Mouse (Mus musculus) large intestine, adult 2 months (tissue): ENCODE data around the gene Gas2l1. TPM values are rescaled to one million over a fixed set of nuclear protein-coding genes. Genes with fewer than 3 reads are reported as not detected.
"Not testable (repeated sequence)": the region's sequence is repeated elsewhere in the genome, so short reads cannot be mapped to it uniquely, and the experiment has no call there.

Experiments
- DNase-seq: peaks from one replicate; pipeline ENCODE4 v3.0.0-alpha.2; 2012; ENCODE audit warnings: low read depth, low spot score
- WGBS: fragments of 180-500 bp; shearing (Covaris S2); methylation state at CpG from one replicate; pipeline ENCODE4 v1.1.7; 2018; 5-methylcytosine and 5-hydroxymethylcytosine counted together
- polyA plus RNA-seq: library from polyadenylated mRNA; depleted of rRNA; stranded (reverse); fragments of >200 nt; gene quantifications from 2 replicates; pipeline ENCODE4 v1.2.3, GENCODE M21; 2012; rRNA removed

Gas2l1 gene
- polyA plus RNA-seq: 55.7 and 66.2 TPM in 2 replicates

DNA sequence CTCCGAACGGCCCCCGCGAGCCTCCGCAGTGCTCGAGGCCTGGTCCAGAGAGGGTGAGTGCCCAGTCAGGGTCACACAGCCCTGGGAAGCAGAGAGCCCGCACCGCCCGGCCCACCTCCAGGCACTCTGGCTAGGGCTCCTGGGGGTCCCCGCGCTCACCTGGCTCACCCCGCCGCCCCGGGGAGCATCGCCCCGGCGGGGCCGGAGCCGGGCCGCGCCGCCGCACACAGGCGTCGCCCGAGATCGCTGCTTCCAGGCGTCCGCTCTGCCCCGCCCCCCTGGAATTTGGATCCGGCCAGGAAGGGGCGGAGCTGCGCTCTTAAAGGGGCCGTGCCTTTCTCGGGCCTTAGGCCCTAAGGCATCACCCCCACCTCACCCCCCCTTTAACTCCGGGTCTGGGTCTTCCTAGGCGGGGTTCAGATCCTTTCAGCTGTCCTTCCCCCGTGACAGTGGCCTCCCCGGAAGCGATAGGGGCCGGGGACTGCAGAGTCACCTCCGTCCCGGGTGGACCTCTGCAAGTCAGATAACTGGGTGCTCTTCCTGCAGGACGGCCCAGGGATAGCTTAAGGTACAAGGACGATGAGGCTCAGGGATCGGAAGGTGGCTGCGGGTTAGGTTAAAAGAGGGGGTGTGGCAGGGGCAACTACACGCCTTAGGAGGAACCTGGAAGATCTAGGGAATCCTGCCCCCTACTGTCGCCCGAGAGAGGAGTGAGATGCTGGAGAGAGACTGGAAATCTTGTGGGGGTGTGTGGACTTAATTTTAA lies at the start of gene Gas2l1:
TSS of gene Gas2l1 (minus strand) at position 272 of the 766 bp plus-strand sequence.
- under 1% methylated on average over 50 of the region's 50 CpGs for WGBS
- peak; percentile 75 for DNase-seq

GRCm38 (mm10) chr11:5113645-5114044 lies 48.5 kb upstream of the Gas2l1 start:
- no peak for DNase-seq
- WGBS: 85% methylated on average over 7 of the region's 7 CpGs

GRCm38 (mm10) chr11:5109441-5109840 lies 44.3 kb upstream of the Gas2l1 start:
- WGBS: 77% methylated on average over 8 of the region's 8 CpGs
- no peak for DNase-seq

DNA sequence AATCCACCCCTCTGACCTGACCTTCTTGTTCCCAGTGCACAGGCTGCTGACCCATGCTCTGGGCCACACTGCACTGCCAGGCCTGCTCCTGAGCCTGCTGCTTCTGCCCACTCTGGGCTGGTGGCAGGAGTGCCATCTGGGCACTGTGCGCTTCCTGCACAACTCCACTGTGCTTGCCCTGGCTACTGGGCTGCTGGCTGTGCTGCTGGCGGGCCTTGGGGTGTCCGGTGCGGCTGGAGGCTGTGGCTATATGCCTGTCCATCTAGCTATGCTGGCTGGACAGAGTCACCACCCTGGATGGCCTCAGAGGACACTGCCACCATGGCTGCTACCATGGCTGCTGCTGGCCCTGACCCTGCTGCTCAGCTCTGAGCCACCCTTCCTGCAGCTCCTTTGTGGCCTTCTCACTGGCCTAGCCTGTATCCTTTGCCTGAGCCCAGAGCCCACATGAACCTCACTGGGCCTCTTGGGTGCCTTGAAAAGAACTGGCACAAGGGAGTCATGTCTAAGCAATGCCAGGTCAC lies 38.9 kb upstream of the Gas2l1 start:
- WGBS: 96% methylated on average over 4 of the region's 4 CpGs

GRCm38 (mm10) chr11:5102384-5102783 lies 37.3 kb upstream of the Gas2l1 start:
- DNase-seq: no peak
- WGBS: 91% methylated on average over 7 of the region's 7 CpGs

More for the DNA sequence above, 38.9 kb upstream of the Gas2l1 start:
- no peak for DNase-seq

DNA sequence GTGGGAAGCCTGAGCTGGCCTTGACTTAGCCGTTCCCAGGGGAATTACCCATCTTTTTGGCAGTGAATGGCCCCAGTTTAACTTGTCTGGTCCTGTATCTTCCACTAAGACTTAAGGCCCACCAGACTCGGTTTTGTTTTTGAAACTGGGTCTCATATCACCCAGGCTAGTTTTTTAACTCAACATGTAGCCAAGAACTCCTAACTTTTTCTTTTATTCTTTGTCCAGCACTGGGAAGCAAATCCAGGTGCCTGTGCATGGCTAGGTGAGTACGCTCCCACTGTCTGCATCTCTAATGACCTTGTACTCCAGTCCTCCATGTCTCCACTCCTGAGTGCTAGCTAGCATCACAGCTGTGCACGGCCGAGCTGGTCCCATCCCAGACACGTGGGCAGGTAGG lies 36.5 kb upstream of the Gas2l1 start:
- 79% methylated on average over 6 of the region's 6 CpGs for WGBS
- no peak for DNase-seq

- no peak for DNase-seq
- 27% methylated on average over 5 of the region's 5 CpGs for WGBS
These were observed 35.7 kb upstream of the Gas2l1 start for GRCm38 (mm10) chr11:5100801-5101200.

DNA sequence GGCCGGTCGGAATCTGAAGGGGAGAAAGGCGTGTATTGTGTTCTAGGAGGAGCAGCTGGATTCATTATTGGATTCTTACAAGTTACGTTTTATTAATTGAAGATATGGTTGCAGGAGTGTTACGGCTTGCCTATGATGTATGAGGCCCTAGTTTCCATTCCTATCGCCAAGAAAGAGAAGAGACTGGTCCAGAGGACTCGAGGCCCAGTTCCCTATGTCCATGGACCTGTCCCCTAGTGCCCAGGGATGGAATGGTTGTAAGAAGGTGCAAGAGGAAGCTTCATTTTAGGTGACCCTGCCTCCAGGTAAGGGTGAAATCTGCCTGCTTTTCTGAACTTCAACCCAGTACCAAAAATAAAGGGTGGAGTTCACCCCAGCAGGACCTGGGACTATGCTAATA lies 35.2 kb upstream of the Gas2l1 start:
- no peak for DNase-seq

DNA sequence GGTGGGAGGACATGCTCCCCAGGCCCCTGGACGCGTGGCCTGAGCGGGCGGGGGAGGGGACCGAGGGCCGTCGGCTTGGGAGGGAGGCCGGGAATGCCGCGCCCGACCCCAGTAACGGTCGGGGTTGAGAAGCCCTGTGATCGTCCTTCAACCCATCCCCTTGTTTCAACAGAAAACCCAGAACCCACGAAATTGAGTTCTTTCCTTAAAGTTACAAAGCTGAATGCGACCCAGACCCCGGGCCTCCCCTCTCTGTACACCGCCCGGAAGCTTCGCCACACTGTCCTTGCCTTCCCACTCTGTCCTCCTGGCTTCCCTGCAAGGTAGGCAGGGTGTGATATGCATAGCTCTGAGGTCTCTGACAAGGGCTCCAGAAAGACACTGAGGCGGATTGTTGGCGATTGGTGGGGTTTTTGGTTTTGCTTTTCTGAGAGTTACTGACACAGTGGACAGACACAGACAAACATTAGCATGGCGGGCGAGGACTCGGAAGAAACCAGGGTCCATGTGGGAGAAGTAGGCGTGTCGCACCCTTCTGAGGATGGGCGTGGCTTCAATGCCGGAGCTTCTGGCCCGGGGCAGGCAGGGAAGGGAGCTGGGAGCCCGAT lies 34.6 kb upstream of the Gas2l1 start:
- under 1% methylated on average over 31 of the region's 31 CpGs for WGBS

More for the DNA sequence above, 35.2 kb upstream of the Gas2l1 start:
- WGBS: 2% methylated on average over 7 of the region's 7 CpGs

DNA sequence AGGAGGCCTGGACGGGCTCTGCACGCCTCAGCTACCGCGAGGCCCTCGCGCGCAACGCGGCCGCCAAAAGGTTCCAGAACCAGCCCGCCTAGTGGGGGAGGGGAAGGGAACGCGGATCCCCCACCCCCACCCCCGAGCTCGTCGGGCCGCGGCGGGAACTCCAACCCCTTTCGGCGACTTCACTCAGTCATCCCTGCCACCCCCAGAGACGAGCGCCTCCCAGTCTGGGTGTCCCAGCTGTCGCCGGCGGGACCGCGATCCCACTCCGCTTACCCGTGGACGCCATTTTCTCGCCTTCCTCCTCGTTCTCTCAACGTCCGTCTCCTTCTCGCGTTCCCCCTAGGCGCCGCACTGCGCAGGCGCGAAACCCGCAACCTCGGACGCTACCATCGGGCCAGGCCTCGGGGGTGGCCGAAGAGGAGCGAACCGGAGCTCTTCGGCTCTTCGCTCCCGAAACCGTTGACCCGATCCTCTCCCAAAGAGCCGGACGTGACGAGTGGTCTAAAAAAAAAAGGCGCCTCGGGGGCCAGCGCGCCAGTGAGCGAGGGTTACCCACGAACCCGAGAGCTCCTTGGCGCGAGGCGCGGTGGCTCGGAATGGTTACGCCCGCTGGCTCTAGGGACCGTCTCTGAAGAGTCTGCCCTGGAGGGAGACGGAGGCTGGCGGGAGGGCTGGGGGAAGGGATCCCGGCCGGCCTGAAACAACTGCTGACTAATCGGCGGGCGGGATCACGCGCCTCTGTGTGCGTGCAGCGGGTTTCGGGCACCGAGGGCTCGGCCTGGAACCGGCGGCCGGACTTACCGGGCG lies 33.8 kb upstream of the Gas2l1 start, which contains the start of the genes Rhbdd3 and Ewsr1:
TSS of gene Rhbdd3 (plus strand) at position 191 of the 807 bp plus-strand sequence.
TSS of gene Ewsr1 (minus strand) at position 531 of the 807 bp plus-strand sequence.
- DNase-seq: peak; percentile 88
- WGBS: under 1% methylated on average over 91 of the region's 92 CpGs

More for the DNA sequence above, 34.6 kb upstream of the Gas2l1 start:
- peak; percentile 63 for DNase-seq

GRCm38 (mm10) chr11:5098035-5098735 lies 33.1 kb upstream of the Gas2l1 start:
- DNase-seq: no peak

DNA sequence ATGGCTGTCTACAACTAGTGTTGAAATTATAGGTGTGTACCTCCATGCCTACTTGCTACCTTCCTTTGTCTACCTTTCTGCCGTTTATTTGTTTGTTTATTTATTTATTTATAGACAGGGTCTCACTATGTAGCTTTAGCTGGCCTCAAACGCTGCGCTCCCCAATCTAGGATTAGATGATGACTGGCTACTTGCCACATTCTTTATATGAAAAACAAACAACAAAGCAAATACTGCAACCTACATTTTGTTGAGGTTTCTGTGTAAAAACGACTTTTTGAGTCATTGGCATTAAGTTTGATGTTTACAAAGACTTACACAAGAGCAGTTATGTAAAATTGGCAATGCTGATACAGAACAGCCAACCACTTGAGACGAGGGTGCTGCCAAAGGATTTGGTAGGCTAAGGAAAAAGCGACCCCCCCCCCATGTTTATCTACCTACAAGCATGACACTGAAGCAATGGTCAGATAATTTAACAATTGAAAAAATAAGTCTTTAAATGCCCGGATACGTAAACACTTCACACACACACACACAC lies 31.4 kb upstream of the Gas2l1 start:
- 14% methylated on average over 8 of the region's 8 CpGs for WGBS

More at GRCm38 (mm10) chr11:5098035-5098735, 33.1 kb upstream of the Gas2l1 start:
- under 1% methylated on average over 44 of the region's 44 CpGs for WGBS

DNA sequence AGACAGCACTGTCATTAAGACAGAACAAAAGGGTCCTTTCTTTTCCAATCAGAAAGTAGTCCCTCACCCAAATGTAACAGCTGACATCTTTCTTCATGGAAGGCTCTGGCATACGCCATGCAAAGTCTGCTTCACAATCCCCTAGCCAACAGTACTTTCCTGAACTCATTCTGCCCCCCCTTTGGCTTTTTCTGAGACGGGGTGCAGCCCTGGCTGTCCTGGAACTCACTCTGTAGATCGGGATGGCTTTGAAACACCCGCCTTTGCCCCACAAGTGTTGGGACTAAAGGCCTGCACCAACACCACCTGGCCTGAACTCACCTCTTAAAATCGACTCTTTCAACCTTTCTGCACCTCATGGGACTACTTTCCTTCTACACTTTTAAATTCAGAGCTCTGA lies 30.8 kb upstream of the Gas2l1 start:
- no peak for DNase-seq
- 33% methylated on average over 5 of the region's 5 CpGs for WGBS

More for the DNA sequence above, 31.4 kb upstream of the Gas2l1 start:
- no peak for DNase-seq

GRCm38 (mm10) chr11:5091706-5092105 lies 26.6 kb upstream of the Gas2l1 start:
- WGBS: 26% methylated on average over 2 of the region's 2 CpGs
- no peak for DNase-seq

DNA sequence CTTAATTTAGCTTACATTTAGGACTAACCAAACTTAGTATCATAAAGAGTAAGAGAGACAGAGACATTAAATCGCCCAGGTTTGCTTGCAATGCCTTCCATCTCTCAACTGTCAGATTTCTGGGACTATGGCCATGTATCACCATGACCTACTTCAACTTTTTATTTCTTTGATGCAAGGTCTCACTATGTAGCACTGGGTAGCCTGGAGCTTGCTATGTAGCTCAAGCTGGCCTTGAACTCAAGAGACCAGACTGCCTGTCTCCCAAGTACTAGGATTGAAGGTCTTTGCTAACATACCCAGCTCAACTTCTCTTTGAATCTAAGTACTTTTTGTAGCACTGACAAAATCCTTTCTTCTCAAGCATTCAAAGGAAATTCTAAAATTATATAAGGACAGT lies 24.0 kb upstream of the Gas2l1 start:
- WGBS: 82% methylated on average over 1 of the region's 1 CpGs
- DNase-seq: no peak

DNA sequence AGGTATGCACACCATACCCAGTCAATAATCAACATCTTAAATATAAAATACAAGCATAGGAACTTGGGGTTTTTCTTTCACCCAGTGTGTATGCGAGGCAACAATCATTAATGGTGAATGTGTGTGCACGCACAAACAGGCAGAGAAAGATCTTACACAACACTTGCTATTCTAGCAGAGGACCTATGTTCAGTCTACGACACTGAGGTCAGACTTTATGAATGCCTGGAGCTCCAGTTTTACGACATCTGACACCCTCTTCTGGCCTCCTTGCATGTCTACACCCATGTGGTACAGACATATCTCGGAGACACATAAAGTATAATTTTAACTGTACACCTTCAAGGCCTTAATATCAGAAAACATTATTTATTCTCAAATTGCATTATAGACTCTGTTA lies 11.7 kb upstream of the Gas2l1 start:
- 65% methylated on average over 4 of the region's 5 CpGs for WGBS
- not testable (repeated sequence) for DNase-seq

GRCm38 (mm10) chr11:5075760-5076159 lies 10.6 kb upstream of the Gas2l1 start:
- DNase-seq: no peak

DNA sequence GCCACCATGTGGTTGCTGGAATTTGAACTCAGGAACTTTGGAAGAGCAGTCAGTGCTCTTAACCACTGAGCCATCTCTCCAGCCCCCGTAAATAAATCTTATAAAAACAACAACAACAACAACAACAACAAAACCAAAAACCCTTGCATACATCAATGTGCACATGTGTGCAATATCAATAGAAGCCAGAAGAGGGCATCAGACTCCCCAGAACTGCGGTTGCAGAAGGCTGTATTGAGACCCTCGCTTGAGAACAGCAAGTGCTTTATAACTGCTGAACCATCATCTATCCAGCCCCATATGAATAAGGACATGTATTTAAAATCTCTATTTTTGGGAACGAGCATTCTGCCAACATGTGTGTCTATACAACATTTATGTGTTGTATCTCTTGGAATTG lies 9.8 kb upstream of the Gas2l1 start:
- 60% methylated on average over 4 of the region's 4 CpGs for WGBS
- DNase-seq: no peak
